Mouse (Mus musculus) ovary, adult 18-20 months (tissue): ENCODE results near the gene Rbm8a.
"Not testable (repeated sequence)": the region's sequence is repeated elsewhere in the genome, so short reads cannot be mapped to it uniquely, and the experiment has no call there.

Experiments used
- DNase-seq: peaks from one replicate; pipeline ENCODE4 v3.0.0; 2022; ENCODE audit warnings: low spot score, mixed read lengths

Gene Rbm8a

DNA sequence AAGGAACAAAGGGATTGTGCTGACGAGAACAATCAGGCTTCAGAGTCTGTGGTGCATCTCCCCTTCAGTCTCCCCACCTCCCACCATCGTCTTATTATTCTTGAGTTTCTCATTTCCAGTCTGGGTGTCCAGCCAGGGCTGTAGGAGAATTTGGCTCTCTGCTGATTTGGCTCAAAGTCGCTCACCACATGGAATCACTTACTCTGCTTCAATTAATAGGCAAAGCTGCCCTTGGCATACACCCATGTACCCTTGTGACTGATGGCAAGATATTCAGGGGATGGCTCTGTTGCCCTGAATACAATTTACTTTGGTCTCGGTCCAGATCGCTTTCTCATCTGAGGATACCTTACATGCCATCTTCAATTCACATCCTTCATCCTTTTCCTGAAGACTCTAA lies 26.4 kb upstream of the Rbm8a start:
- DNase-seq: peak; percentile 36

DNA sequence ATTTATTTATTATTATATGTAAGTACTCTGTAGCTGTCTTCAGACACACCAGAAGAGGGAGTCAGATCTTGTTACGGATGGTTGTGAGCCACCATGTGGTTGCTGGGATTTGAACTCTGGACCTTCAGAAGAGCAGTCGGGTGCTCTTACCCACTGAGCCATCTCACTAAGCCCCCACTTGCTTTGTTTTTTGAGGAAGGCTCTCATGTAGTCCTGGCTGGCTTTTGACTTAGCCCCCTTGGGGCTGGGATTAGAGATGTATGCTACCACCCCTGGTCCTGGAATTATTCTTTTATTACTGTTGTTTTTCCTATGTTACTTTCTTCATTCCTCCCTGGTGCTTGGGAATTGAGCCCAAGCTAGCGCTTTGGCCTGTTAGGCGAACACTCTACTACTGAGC lies 23.7 kb upstream of the Rbm8a start:
- not testable (repeated sequence) for DNase-seq

- no peak for DNase-seq
Measured at GRCm38 (mm10) chr3:96606618-96607017, 23.1 kb upstream of the Rbm8a start.

DNA sequence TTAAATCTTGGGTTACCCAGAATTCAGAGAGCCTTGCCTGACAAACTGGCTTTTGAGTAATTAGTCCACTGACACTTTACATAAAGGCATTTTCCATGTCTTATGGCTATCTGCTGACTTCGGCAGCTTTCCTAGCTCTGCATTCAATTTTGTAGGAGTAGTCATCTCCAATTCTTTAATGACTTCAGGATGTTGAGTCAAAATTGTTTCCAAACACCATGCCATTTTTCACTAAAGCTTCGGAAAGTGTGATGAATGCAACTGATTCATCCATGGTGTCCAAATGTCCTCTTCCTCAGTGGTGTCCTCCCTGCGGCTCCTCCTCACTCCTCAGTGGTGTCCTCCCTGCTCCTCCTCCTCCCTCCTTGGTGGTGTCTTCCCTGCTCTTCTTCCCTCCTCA lies 11.8 kb upstream of the Rbm8a start:
- DNase-seq: no peak

GRCm38 (mm10) chr3:96623201-96623600 lies 6.5 kb upstream of the Rbm8a start:
- no peak for DNase-seq

DNA sequence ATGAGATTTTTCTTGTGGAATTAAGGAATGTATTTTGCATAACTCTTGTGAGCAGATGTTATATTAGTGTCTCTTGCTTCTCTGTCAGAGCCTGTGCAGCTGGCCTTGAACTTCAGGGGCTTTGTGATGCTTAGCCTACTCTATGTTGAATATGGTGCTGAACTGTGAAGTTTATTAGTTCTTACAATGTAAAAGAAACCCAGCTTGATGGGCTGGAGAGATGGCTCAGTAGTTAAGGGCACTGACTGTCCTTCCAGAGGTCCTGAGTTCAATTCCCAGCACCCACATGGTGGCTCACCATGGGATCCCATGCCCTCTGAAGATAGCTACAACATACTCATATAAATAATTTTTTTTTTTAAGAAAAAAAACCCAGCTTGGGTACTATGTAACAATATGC lies 2.3 kb downstream of the Rbm8a start:
- no peak for DNase-seq

- no peak for DNase-seq
Measured at GRCm38 (mm10) chr3:96634015-96634414, 4.3 kb downstream of the Rbm8a start.

DNA sequence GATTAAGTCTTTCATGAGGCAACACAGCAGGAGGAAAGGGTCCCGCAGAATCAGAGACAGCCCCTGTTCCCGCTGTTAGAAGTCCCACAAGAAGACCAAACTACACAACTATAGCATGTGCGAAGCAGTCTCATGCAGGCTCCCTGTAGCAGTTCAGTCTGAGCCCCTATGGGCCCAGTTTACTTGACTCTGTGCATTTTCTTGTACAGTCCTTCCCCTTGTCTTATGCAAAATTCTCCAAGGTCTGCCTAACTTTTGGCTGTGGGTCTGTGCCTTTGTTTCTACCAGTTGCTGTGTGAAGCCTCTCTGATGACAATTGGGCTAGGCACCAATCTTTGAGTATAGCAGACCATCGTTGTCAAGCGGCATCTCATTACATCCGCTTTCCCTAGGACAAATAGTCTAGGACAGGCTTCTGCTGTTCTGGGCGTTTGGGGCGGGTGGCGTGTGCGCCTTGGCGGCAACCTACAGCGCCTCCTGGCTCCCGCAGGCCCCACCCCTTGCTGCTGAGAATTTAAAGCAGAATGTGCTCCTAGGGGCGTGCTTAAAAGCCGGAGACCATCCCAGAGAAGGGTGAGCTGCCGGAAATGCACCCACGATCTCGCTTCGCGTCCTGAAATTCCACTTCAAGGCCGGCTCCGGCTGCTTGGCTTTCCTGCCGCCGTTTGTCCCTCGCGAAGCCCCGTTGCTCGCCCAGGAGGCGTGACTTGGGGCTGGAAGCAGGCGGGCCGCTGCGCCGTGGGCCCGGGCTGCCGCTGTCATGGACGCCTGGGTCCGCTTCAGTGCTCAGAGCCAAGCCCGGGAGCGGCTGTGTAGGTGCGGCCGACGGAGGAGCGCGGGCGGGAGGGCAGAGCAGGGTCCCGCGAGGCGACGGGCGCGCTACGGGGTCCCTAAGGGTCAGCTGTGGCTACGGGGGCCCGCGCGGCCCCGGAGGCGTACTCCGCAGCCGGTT lies 5.5 kb downstream of the Rbm8a start, which contains the start of the genes Pex11b and Gm42957:
Gene Pex11b (plus strand): TSS at position 449 of the 952 bp plus-strand sequence.
Gene Gm42957 (plus strand): TSS at position 547 of the 952 bp plus-strand sequence.
- DNase-seq: peak; percentile 89

- no peak for DNase-seq
Measured at GRCm38 (mm10) chr3:96635906-96636305, 6.2 kb downstream of the Rbm8a start.

- DNase-seq: no peak
Measured at GRCm38 (mm10) chr3:96636448-96636847, 6.7 kb downstream of the Rbm8a start.

- no peak for DNase-seq
Measured at GRCm38 (mm10) chr3:96639219-96639618, 9.5 kb downstream of the Rbm8a start.

GRCm38 (mm10) chr3:96645018-96645649 lies 15.4 kb downstream of the Rbm8a start, which contains the start of gene Itga10:
TSS of gene Itga10 (plus strand) at chr3:96645584.
- no peak for DNase-seq

DNA sequence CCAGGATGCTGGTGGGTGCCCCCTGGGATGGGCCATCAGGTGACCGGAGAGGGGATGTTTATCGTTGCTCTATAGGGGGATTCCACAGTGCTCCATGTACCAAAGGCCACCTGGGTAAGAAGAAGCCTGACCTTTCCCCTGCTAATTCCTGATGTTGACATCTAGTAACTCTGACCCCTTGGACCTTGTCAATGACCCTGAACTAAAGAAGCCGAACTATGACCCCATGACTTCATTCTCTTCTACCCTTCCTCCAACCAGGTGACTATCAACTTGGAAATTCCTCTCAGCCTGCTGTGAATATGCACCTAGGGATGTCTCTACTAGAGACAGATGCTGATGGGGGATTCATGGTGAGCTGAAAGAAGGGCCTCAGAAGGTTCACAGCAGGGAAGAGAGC lies 17.6 kb downstream of the Rbm8a start:
- DNase-seq: no peak

GRCm38 (mm10) chr3:96660901-96661300 lies 31.2 kb downstream of the Rbm8a start:
- no peak for DNase-seq

DNA sequence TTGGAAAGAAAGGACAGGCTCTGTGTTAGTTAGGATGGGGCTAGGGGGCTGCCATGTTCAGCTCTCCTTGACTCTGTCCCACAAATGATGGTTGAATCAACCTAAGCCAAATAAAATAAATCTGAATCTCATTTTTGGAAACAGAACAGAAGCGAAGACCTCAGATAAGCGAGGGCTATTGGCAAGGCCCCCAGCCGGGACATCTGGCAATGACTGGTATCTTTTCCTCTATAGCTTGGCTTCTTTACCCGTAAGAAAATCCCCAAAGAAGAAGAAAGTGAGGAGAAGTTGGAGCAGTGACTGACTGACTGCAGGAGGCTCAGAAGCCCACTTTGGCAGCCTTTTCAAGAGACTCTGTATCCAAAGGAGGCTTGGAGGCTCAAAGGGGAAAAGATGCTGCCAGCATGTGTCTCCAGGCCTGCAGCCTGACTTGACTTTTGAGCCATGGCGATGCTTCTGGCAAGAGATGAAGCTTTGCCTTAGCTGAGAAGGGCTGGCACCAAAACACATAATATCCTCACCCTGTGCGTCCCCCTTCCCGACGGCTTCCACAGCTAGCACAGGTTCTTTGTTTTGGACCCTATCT lies 33.1 kb downstream of the Rbm8a start:
- no peak for DNase-seq

DNA sequence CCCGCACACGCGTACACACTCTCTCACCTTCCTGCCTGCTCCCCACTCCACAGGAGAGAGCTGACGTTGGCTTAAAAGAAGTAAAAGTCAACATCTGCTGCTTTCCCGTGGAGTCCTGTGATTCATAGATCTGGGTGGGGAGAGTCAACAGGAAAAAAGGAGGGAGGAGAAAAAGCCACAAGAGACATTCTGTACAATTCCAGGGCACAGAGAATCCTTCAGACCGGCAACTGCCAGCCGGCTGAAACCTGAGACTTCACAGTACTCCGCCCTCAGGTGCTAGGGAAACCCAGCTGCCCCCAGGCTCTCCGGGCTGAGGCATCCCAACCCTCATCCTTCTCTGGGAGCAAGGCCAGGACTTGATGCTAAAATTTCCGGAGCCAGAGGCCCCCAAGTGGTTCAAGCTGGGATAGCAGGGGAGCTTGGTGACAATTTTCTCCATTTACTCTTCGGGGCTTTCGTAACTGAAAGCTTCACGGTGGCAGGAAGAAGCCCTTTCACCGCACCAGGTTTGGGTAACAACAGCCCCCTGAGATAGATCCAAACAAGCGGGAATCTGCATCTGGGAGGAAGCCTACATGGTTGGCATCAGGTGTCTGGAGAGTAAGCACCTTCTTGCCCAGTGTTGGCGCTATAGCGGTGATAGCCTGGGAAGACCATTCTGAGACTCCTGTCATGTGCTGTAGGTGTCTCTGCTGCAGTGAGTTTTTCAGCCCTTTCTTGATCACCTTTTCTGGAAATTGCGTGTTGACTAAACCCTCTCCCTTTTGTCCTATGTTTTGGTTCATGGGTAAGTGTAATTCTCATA lies 33.9 kb downstream of the Rbm8a start:
- peak; percentile 56 for DNase-seq

DNA sequence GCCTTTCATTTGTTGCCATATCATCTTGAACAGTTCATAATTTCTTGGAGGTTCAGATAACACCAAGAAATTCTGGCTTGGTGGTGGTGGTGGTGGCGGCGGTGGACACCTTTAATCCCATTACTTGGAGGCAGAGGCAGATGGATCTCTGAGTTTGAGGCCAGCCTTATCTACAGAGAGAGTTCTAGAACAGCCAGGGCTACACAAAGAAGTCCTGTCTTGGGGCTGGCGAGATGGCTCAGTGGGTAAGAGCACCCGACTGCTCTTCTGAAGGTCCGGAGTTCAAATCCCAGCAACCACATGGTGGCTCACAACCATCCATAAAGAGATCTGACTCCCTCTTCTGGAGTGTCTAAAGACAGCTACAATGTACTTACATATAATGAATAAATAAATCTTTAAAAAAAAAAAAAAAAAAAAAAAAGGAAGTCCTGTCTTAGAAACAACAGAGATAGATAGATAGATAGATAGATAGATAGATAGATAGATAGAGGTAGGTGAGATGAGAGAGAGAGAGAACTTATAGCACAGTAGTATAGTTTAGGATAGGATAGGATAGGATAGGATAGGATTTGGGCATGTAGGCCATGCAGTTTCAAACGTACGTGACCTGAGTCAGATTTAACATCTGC lies 36.1 kb downstream of the Rbm8a start:
- not testable (repeated sequence) for DNase-seq

DNA sequence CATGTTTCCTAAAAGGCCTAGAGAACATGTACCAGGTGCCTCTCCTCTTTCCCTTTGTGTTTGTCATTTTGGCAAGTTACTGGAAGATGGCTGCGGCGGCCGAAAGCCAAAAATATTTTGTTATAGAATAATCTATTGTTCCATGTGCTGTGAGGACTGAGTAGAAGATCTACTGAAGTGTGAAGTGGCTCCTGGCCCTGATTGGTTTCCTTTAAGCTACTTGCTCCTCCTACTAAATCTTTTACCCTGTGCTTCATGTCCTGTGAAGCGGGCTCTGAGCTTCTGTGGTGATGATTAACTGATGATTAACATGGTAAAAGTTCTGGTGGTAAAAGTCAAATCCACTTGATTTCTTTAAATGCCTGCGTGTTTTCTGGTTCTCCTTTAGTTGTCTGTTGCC lies 37.2 kb downstream of the Rbm8a start:
- no peak for DNase-seq

DNA sequence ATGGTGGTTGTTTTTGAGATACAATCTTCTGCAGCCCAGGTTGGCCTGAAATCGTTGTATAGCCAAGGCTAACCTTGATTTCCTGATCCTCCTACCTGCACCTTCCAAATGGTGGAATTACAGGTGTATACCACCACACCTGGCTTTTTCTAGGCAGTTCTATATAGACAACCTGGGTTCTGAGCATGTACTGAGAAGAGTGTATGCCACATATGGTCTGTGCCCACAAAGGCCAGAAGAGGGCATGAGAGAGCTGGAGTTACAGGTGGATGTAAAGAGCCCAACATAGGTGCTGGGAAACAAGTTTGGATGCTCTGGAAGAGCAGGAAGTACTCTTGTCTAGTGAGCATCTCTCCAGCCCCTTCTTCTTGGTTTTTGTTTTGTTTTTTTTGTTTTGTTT lies 37.6 kb downstream of the Rbm8a start:
- no peak for DNase-seq

- no peak for DNase-seq
Measured at GRCm38 (mm10) chr3:96668424-96669067, 38.8 kb downstream of the Rbm8a start.
